Mouse (Mus musculus): ENCODE results near the gene Rabepk.
"Not testable (repeated sequence)": the region's sequence is repeated elsewhere in the genome, so short reads cannot be mapped to it uniquely, and the experiment has no call there.

The Rabepk gene

GRCm38 (mm10) chr2:34799357-34800256 is at the start of gene Rabepk:
Rabepk (minus strand) TSS chr2:34799912.
- DNase-seq (ENCODE audit: low read depth), result peak; percentile 89

GRCm38 (mm10) chr2:34847702-34848101 is 48.0 kb upstream of the Rabepk start:
- DNase-seq (ENCODE audit: low read depth), result no peak

GRCm38 (mm10) chr2:34843211-34843939 is 43.7 kb upstream of the Rabepk start:
- DNase-seq (ENCODE audit: low read depth), result no peak

- no peak for DNase-seq (ENCODE audit: low read depth)
Measured at GRCm38 (mm10) chr2:34841706-34842105, 42.0 kb upstream of the Rabepk start.

- not testable (repeated sequence) for DNase-seq (ENCODE audit: low read depth)
Measured at GRCm38 (mm10) chr2:34840143-34840542, 40.4 kb upstream of the Rabepk start.

- DNase-seq (ENCODE audit: low read depth), result no peak
Measured at GRCm38 (mm10) chr2:34835669-34836068, 36.0 kb upstream of the Rabepk start.

GRCm38 (mm10) chr2:34833624-34834023 is 33.9 kb upstream of the Rabepk start:
- no peak for DNase-seq (ENCODE audit: low read depth)

GRCm38 (mm10) chr2:34832766-34833457 is 33.2 kb upstream of the Rabepk start, which contains the start of gene Gm34653:
Gm34653 (plus strand) TSS chr2:34833007.
- not testable (repeated sequence) for DNase-seq (ENCODE audit: low read depth)

- DNase-seq (ENCODE audit: low read depth), result not testable (repeated sequence)
Measured at GRCm38 (mm10) chr2:34830066-34830465, 30.4 kb upstream of the Rabepk start.

- DNase-seq (ENCODE audit: low read depth), result no peak
Measured at GRCm38 (mm10) chr2:34828026-34828425, 28.3 kb upstream of the Rabepk start.

- DNase-seq (ENCODE audit: low read depth), result no peak
Measured at GRCm38 (mm10) chr2:34827591-34827990, 27.9 kb upstream of the Rabepk start.

- DNase-seq (ENCODE audit: low read depth), result no peak
Measured at GRCm38 (mm10) chr2:34826460-34827231, 26.9 kb upstream of the Rabepk start.

GRCm38 (mm10) chr2:34825827-34826459 is 26.2 kb upstream of the Rabepk start, which contains the start of gene Fbxw2:
Fbxw2 (minus strand) TSS chr2:34826311.
- peak; percentile 83 for DNase-seq (ENCODE audit: low read depth)

GRCm38 (mm10) chr2:34818492-34818891 is 18.8 kb upstream of the Rabepk start:
- DNase-seq (ENCODE audit: low read depth), result no peak

GRCm38 (mm10) chr2:34815893-34816292 is 16.2 kb upstream of the Rabepk start:
- DNase-seq (ENCODE audit: low read depth), result not testable (repeated sequence)

- no peak for DNase-seq (ENCODE audit: low read depth)
Measured at GRCm38 (mm10) chr2:34812706-34813105, 13.0 kb upstream of the Rabepk start.

- DNase-seq (ENCODE audit: low read depth), result no peak
Measured at GRCm38 (mm10) chr2:34810775-34811174, 11.1 kb upstream of the Rabepk start.

- DNase-seq (ENCODE audit: low read depth), result no peak
Measured at GRCm38 (mm10) chr2:34809568-34809967, 9.9 kb upstream of the Rabepk start.

GRCm38 (mm10) chr2:34808057-34808456 is 8.3 kb upstream of the Rabepk start:
- DNase-seq (ENCODE audit: low read depth), result no peak

GRCm38 (mm10) chr2:34805364-34805950 is 5.7 kb upstream of the Rabepk start:
- no peak for DNase-seq (ENCODE audit: low read depth)

- peak; percentile 77 for DNase-seq (ENCODE audit: low read depth)
Measured at GRCm38 (mm10) chr2:34804815-34805214, 5.1 kb upstream of the Rabepk start.

All from c-Kit-positive CD71-positive TER-119-negative erythroid progenitor cells, embryonic 14.5 days (primary cell).